8 mouse cellular contexts compared by ENCODE assay signal in the genomic region with DNA sequence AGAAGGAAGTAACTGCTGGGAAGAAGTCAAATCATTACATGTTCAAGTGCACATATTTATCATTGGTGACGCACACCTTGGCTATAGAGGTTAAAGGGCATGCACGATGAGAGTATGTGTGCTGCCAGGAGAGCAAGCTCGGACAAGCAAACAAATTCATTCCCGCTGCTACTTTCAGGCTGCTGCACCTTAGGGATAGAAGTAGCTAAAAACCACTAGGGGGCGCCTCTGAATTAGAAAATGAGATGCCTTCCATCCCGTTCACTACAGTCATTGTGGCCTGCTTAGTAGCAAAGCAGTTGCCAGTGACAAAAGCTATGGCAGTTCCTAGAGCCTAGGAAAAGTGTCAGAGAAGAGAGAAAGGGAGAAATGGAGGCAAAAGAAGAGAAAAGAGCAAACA. TPM values are rescaled to one million over a fixed set of nuclear protein-coding genes. Genes with fewer than 3 reads are reported as not detected.
A peak's percentile ranks its signal among the peaks of the same experiment; 100 is the strongest.
DNase-seq lines count a peak whose midpoint lies in the region; ATAC-seq and TF ChIP-seq lines count a peak whose summit lies in the region.
"Had no signal": no experiment of that assay in that cellular context is flagged by ENCODE, and none has a peak within 500 bp of the region (broad histone marks: within the 10 kb centered on the region; RNA-seq: fewer than 3 reads in every experiment).

No protein-coding gene starts in this region.

- no peak overlapping the region for H3K9ac ChIP-seq in lung, embryonic 14.5 days
- H3K9ac ChIP-seq: neural tube, embryonic 12.5 days had no signal

- intact Hi-C loops in heart, postnatal 36 days (cut with DNase I) = no loop called here

- no peaks in the 10 kb centered on the region for H3K9me3 ChIP-seq in lung, embryonic 14.5 days (ENCODE audit: low read depth, low read length)
- H3K9me3 ChIP-seq: neural tube, embryonic 12.5 days had no signal

- peak; percentile 85 for TF ChIP-seq CTCF in lung, embryonic 14.5 days (IDR thresholded peaks at IDR 0.05; ENCODE audit: low read depth)

- H3K27ac ChIP-seq in lung, embryonic 14.5 days (ENCODE audit: low read depth) = no peak overlapping the region
- H3K27ac ChIP-seq: neural tube, embryonic 12.5 days had no signal

- H3K4me1 ChIP-seq in lung, embryonic 14.5 days (ENCODE audit: insufficient read depth) = peaks cover 8% of the 10 kb centered on the region; the same call in 1 of the 2 replicates
- H3K4me1 ChIP-seq: neural tube, embryonic 12.5 days had no signal

- ATAC-seq in lung, embryonic 14.5 days (ENCODE audit: insufficient read depth) = peak; percentile 84

- no peak overlapping the region for H3K4me2 ChIP-seq in lung, embryonic 14.5 days
- H3K4me2 ChIP-seq: neural tube, embryonic 12.5 days had no signal

- no peaks in the 10 kb centered on the region for H3K36me3 ChIP-seq in lung, embryonic 14.5 days (ENCODE audit: insufficient read depth)
- H3K36me3 ChIP-seq: neural tube, embryonic 12.5 days had no signal

- H3K4me3 ChIP-seq in lung, embryonic 14.5 days (ENCODE audit: low read depth, low read length) = no peak overlapping the region
- H3K4me3 ChIP-seq: neural tube, embryonic 12.5 days had no signal

- WGBS in lung, embryonic 14.5 days = 5% methylated on average over 6 of the region's 6 CpGs

- H3K27me3 ChIP-seq in lung, embryonic 14.5 days (ENCODE audit: insufficient read depth, low read length) = no peaks in the 10 kb centered on the region
- H3K27me3 ChIP-seq: neural tube, embryonic 12.5 days had no signal

- peak; percentile 84 for DNase-seq in MN1 (ENCODE audit: low spot score)
- peak; percentile 22 for DNase-seq in c-Kit-negative CD71-positive TER-119-positive erythroid progenitor cells, embryonic 14.5 days (ENCODE audit: low read depth, low spot score)
- peak; percentile 63 for DNase-seq in fibroblast of lung, adult 2 months (ENCODE audit: low read depth)
- DNase-seq in heart, postnatal 36 days = peak; percentile 52 to 57
- peak; percentile 33 to 86 for DNase-seq in layer of hippocampus, adult 18-20 months (ENCODE audit: low spot score in 2 of 2)
- DNase-seq in lung, embryonic 14.5 days = peak; percentile 96
- peak; percentile 61 for DNase-seq in retina, postnatal 7 days (ENCODE audit: low read depth, low spot score)

RNA-seq across cellular contexts. Expression of a gene that starts 50.6 kb away (rescaled TPM):
- under 1 TPM; 0.53 to 0.60 TPM for total RNA-seq in heart, postnatal 36 days (2021)
- total RNA-seq in layer of hippocampus, adult 18-20 months (2021) = under 1 TPM in 1 of 2 experiments, not detected in 1; 0.17 TPM
- polyA plus RNA-seq in lung, embryonic 14.5 days (2014; fragmentation: Nextera tagmentation; extraction: Ambion mirVana) = 8.0 and 8.1 TPM in 2 replicates

RNA-seq across cellular contexts. Expression of a gene that starts 51.5 kb away (rescaled TPM):
- total RNA-seq in heart, postnatal 36 days (2021) = 10 to 100 TPM; 14.2 to 17.6 TPM
- total RNA-seq in layer of hippocampus, adult 18-20 months (2021) = 10 to 100 TPM; 32.7 to 33.6 TPM
- 12.8 and 16.5 TPM in 2 replicates for polyA plus RNA-seq in lung, embryonic 14.5 days (2014; fragmentation: Nextera tagmentation; extraction: Ambion mirVana)

Comparison
In these comparisons a context has a peak if more than half of its experiments do, and no peak if none do; other contexts are left out.
1. DNase-seq: peak in every context shown above with its lines; median percentile 96 in lung, embryonic 14.5 days; 84 in MN1; 63 in fibroblast of lung, adult 2 months; 61 in retina, postnatal 7 days; 60 in layer of hippocampus, adult 18-20 months; 54 in heart, postnatal 36 days; 22 in c-Kit-negative CD71-positive TER-119-positive erythroid progenitor cells, embryonic 14.5 days.